Mouse (Mus musculus): ENCODE measurements around the gene Prkcz. TPM values are rescaled to one million over a fixed set of nuclear protein-coding genes. Genes with fewer than 3 reads are reported as not detected.

Prkcz gene
- polyA plus RNA-seq, 2 experiments = 0.99 to 1.7 TPM

DNA sequence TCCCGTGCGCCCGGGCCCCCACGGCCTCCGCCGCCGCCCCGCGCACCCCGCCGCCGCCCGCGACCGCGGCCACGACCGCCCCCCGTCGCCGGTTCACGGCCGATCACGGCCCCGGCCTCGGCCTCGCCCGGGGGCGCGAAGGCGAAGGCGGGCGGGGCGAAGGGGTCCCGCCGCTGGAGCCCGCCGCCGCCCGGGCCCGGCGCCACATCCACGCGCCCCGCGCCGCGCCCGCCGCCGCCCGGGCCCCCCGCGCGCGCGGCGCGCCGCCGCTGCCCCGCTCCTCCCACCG is 138.7 kb downstream of the Prkcz start, which contains the start of gene Ski:
Ski (minus strand) TSS at position 41 of the 289 bp plus-strand sequence.
- Histone ChIP-seq H3K27ac (peak within 1 kb of the TSS; percentile 65), H3K9ac (replicated peaks) (peak within 1 kb of the TSS; percentile 73), H3K4me1 (replicated peaks; ENCODE audit: control insufficient read depth in 2 of 2, insufficient read depth in 2 of 2, low read length in 1 of 2) (peaks cover 5 to 32% of the 10 kb centered on the region in 2 experiments), H3K4me3 (ENCODE audit: insufficient read depth in 1 of 2, low read depth in 2 of 2, low read length in 2 of 2) (peak within 1 kb of the TSS; percentile 49 to 70), H3K4me2 (ENCODE audit: low read depth) (peak within 1 kb of the TSS; percentile 79), H3K9me3 (ENCODE audit: control insufficient read depth, low read length) (no peaks in the 10 kb centered on the region), H3K36me3 (replicated peaks; ENCODE audit: control insufficient read depth, insufficient read depth, low read depth) (no peaks in the 10 kb centered on the region), H3K27me3 (ENCODE audit: control insufficient read depth, insufficient read depth, low read length) (peaks cover 27% of the 10 kb centered on the region)
- 2% methylated on average over 26 of the region's 63 CpGs for WGBS (ENCODE audit: insufficient replicate concordance)
- ATAC-seq (ENCODE audit: insufficient read depth) = no peak
- no peak for DNase-seq (ENCODE audit: low read depth in 3 of 3, low spot score in 3 of 3)
- TF ChIP-seq CTCF (IDR thresholded peaks at IDR 0.05; ENCODE audit: low read depth) (no peak), EP300 (IDR thresholded peaks at IDR 0.05; ENCODE audit: low read depth) (no peak)

DNA sequence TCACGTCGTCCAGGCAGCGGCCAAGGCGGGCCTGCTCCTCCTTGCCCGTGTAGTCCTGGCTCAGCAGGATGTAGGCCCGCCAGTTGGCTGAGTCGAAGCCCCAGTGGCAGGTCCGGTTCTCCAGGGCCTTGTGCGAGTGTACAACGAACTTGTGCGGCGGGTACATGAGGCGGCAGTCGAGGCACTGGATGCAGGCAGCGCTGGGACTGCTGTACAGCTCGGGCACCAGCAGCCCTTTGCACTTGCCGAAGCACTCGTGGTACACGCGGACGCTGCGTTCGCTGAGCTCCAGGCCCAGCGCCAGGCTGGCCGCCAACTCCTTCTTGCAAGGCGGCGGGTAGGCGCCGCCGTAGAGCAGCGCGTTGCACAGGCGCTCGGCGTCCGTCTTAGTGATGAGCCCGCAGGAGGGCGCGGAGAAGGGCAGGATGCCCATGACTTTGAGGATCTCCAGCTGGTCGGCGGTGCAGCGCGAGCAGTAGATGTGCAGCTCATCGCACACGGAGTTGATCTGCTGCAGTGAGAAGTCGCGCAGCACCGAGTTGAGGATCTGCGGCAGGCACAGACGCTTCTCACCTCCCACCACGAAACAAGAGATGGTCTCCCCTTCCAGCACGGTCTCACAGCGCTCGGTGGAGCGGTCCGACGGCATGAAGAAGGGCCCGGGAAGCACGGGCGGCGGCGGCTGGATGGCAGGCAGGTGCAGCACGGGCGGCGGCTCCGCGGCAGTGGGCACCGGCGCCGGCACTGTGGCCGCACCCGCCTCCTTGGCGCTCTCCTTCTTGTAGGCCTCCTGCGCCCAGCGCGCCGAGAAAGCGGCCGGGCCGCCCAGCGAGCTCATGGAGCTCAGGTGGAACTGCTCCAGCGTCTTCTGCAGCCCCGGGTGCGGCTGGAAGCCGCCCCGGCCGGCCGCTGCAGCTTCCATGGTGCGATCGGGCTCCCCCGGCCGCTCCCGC is 139.3 kb downstream of the Prkcz start:
- Histone ChIP-seq H3K9ac (replicated peaks) (peak overlapping the region; percentile 55), H3K36me3 (replicated peaks; ENCODE audit: control insufficient read depth, insufficient read depth, low read depth) (no peaks in the 10 kb centered on the region), H3K4me2 (ENCODE audit: low read depth) (peak overlapping the region; percentile 79), H3K4me3 (ENCODE audit: insufficient read depth in 1 of 2, low read depth in 2 of 2, low read length in 2 of 2) (peak overlapping the region; percentile 49 to 70), H3K4me1 (replicated peaks; ENCODE audit: control insufficient read depth in 2 of 2, insufficient read depth in 2 of 2, low read length in 1 of 2) (peaks cover 5 to 34% of the 10 kb centered on the region in 2 experiments), H3K9me3 (ENCODE audit: control insufficient read depth, low read length) (no peaks in the 10 kb centered on the region), H3K27ac (no peak overlapping the region), H3K27me3 (ENCODE audit: control insufficient read depth, insufficient read depth, low read length) (peaks cover 27% of the 10 kb centered on the region)
- TF ChIP-seq EP300 (IDR thresholded peaks at IDR 0.05; ENCODE audit: low read depth) (no peak), CTCF (IDR thresholded peaks at IDR 0.05; ENCODE audit: low read depth) (no peak)
- ATAC-seq (ENCODE audit: insufficient read depth) (no peak), DNase-seq (ENCODE audit: low read depth in 3 of 3, low spot score in 3 of 3) (no peak)
- WGBS (ENCODE audit: insufficient replicate concordance) = under 1% methylated on average over 87 of the region's 93 CpGs

DNA sequence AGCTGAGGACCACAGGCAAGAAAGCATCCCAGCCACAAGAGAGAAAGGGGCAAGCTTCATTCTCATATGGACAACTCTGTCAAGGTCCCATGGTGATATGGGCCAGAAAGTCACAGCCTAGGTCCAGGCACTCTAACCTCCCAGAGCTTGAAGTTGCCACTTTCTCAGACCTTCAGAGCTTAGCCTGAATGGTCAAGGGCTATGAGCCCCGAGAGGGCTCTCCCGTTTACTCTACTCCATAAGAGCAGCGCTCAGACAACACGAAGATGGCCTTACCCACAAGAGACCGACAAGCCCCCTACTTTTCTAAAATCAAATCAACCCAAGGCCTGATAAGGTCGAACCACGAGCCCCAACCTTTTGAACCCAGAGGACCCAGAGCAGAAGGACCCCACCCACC is 140.1 kb downstream of the Prkcz start:
- Histone ChIP-seq H3K36me3 (replicated peaks; ENCODE audit: control insufficient read depth, insufficient read depth, low read depth) (no peaks in the 10 kb centered on the region), H3K4me3 (ENCODE audit: insufficient read depth in 1 of 2, low read depth in 2 of 2, low read length in 2 of 2) (peak overlapping the region; percentile 49 to 70), H3K4me2 (ENCODE audit: low read depth) (peak overlapping the region; percentile 79), H3K4me1 (replicated peaks; ENCODE audit: control insufficient read depth in 2 of 2, insufficient read depth in 2 of 2, low read length in 1 of 2) (peaks cover 5 to 41% of the 10 kb centered on the region in 2 experiments), H3K9me3 (ENCODE audit: control insufficient read depth, low read length) (no peaks in the 10 kb centered on the region), H3K9ac (replicated peaks) (no peak overlapping the region), H3K27me3 (ENCODE audit: control insufficient read depth, insufficient read depth, low read length) (peaks cover 27% of the 10 kb centered on the region), H3K27ac (no peak overlapping the region)
- no peak for DNase-seq (ENCODE audit: low read depth in 3 of 3, low spot score in 3 of 3)
- WGBS (ENCODE audit: insufficient replicate concordance) = 7% methylated on average over 7 of the region's 7 CpGs
- no peak for ATAC-seq (ENCODE audit: insufficient read depth)
- TF ChIP-seq CTCF (IDR thresholded peaks at IDR 0.05; ENCODE audit: low read depth) (no peak), EP300 (IDR thresholded peaks at IDR 0.05; ENCODE audit: low read depth) (no peak)

DNA sequence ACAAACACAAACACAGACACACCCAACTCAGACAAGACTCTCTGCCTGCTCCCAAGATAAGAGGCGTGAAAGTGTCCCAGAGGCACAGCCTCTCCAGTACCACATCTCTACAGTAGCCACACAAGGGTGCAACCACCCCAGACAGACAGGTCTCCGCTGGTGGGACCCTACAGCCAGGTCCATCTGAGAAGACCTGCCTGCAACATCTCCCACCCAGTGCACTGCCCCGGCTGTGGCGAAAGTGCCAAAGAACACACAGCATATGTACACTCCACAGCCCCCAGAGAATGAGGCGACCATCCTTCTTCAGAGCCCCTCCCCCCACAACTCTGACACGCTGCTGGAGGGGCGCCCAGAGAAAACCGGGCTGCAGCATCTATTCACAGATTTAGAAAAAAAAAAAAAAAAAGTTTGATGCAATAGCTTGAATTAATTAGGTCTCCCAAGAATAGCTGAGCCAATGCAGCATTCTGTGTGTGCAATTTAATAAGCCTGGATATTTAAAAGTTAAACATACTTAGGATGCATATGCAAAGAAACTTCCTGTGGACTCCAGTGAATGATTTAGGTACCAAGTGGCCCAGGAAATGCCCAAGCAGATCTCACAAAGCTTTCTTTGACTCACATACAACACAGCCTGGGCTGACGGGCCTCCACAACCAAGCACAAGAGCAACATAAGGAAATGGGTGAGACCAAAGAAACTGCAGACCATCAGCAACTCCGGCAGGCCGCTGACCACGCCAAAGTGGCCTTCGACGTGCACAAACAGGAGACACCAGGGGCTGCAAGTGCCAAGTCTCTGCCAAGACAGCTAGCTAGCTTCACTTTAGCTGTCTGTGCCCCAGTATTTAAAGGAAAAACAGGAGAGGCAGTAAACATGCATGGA is 140.7 kb downstream of the Prkcz start:
- DNase-seq (ENCODE audit: low read depth in 3 of 3, low spot score in 3 of 3) = no peak
- H3K27me3 ChIP-seq (ENCODE audit: control insufficient read depth, insufficient read depth, low read length) = peaks cover 24% of the 10 kb centered on the region
- H3K36me3 ChIP-seq (replicated peaks; ENCODE audit: control insufficient read depth, insufficient read depth, low read depth) = no peaks in the 10 kb centered on the region
- no peak overlapping the region for H3K27ac ChIP-seq
- H3K4me3 ChIP-seq (ENCODE audit: insufficient read depth in 1 of 2, low read depth in 2 of 2, low read length in 2 of 2) = peak overlapping the region; percentile 49 to 70
- no peak for ATAC-seq (ENCODE audit: insufficient read depth)
- H3K9ac ChIP-seq (replicated peaks) = no peak overlapping the region; the same call in 1 of the 2 replicates
- no peak for TF ChIP-seq CTCF (IDR thresholded peaks at IDR 0.05; ENCODE audit: low read depth)
- TF ChIP-seq EP300 (IDR thresholded peaks at IDR 0.05; ENCODE audit: low read depth) = no peak
- peaks cover 5 to 45% of the 10 kb centered on the region in 2 experiments for H3K4me1 ChIP-seq (replicated peaks; ENCODE audit: control insufficient read depth in 2 of 2, insufficient read depth in 2 of 2, low read length in 1 of 2)
- H3K4me2 ChIP-seq (ENCODE audit: low read depth) = peak overlapping the region; percentile 79
- H3K9me3 ChIP-seq (ENCODE audit: control insufficient read depth, low read length) = no peaks in the 10 kb centered on the region
- WGBS (ENCODE audit: insufficient replicate concordance) = 25% methylated on average over 14 of the region's 14 CpGs
